Mouse (Mus musculus): ENCODE measurements around the gene Dazap1. TPM values are rescaled to one million over a fixed set of nuclear protein-coding genes. Genes with fewer than 3 reads are reported as not detected.
A peak's percentile ranks its signal among the peaks of the same experiment; 100 is the strongest.

Gene Dazap1
- polyA plus RNA-seq, 1 experiment = 49.1 TPM

DNA sequence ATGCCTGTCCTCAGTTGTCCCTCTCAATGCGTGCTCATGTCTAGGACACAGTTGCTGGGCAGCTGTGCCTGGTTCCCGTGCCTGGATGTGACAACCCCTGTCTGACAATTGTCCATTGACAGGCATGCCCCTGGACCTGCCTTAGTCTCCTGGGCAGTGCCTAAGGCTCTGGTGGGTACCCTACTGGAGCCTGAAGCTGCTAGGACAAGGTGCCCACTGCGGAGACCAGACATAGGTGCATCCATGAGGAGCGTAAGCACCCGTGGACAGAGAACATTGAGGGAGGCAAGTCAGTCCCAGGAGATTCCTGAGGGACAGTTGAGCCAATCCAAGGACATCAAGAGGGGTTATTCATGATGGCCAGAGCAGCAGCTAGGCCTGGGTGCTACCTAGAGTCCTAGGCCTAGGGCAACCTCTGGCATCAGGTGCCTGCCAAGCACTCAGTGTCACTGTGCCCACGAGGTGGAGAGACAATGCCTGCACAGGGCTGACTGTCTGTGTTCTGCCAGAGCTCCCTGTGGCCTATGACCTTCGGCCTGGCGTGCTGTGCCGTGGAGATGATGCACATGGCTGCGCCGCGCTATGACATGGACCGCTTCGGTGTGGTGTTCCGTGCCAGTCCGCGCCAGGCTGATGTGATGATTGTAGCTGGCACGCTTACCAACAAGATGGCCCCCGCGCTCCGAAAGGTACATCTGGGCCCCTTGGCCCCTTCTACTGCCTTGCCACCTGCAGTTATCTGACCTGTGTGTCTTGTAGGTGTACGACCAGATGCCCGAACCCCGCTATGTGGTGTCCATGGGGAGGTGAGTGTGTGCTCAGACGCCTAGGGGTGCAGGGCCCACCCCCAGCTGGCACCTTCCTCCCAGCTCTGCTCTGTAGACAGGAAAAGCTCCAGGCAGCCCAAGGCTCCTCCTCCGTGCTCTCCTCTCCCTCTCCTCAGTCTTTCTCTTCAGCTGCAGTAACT is 6.7 kb upstream of the Dazap1 start:
- 92% methylated on average over 26 of the region's 26 CpGs for WGBS
- Histone ChIP-seq H3K27me3 (replicated peaks; ENCODE audit: control insufficient read depth, insufficient read depth, low read length) (no peaks in the 10 kb centered on the region), H3K4me1 (ENCODE audit: control insufficient read depth, insufficient read depth, low read length) (peaks cover 17% of the 10 kb centered on the region; the same call in 1 of the 2 replicates), H3K27ac (ENCODE audit: insufficient read depth, low read depth, low read length) (no peak overlapping the region), H3K4me3 (ENCODE audit: insufficient read depth, low read depth, low read length) (no peak overlapping the region), H3K36me3 (ENCODE audit: control insufficient read depth, insufficient read depth, low read length) (no peaks in the 10 kb centered on the region; the same call in 1 of the 2 replicates)
- DNase-seq = no peak
- TF ChIP-seq CTCF (conservative IDR thresholded peaks at IDR 0.05; ENCODE audit: insufficient read depth, insufficient read length, low read depth, low read length) = no peak
- no peak for TF ChIP-seq POLR2A (IDR thresholded peaks at IDR 0.05; ENCODE audit: low read depth, low read length)

DNA sequence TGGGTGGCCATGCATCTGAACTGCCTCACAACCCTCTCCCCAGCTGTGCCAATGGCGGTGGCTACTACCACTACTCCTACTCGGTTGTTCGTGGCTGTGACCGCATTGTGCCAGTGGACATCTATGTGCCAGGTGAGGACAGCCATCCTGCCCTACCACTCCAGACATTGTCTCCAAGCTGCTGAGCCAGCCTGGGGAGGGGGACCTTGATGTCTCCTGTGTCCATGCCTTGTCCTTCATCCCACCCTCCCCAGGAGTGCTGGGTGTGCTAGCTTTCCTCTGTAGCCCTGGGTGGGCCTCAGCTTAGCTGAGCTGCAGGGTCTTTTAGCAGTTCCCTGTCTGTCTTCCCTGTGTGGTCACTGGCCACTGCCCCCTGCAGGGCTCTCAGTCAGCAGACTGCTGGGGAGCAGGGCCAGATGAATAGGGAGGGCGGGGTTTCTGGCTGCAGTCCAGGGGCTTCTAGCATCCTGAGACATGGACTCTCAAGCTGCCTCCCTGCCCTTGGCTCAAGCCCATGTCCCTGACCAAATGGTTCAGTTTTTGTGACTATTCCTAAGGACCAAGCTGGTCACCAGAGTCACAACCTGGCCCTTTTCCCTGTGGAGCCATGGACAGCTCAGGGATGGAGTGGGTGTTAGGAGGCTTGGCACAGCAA is 5.3 kb upstream of the Dazap1 start:
- TF ChIP-seq POLR2A (IDR thresholded peaks at IDR 0.05; ENCODE audit: low read depth, low read length) (no peak), CTCF (conservative IDR thresholded peaks at IDR 0.05; ENCODE audit: insufficient read depth, insufficient read length, low read depth, low read length) (0 out of 2 replicates have a peak, but pooled peaks have one; percentile 2)
- Histone ChIP-seq H3K36me3 (ENCODE audit: control insufficient read depth, insufficient read depth, low read length) (no peaks in the 10 kb centered on the region; the same call in 1 of the 2 replicates), H3K27ac (ENCODE audit: insufficient read depth, low read depth, low read length) (no peak overlapping the region), H3K27me3 (replicated peaks; ENCODE audit: control insufficient read depth, insufficient read depth, low read length) (no peaks in the 10 kb centered on the region), H3K4me3 (ENCODE audit: insufficient read depth, low read depth, low read length) (no peak overlapping the region), H3K4me1 (ENCODE audit: control insufficient read depth, insufficient read depth, low read length) (peaks cover 13% of the 10 kb centered on the region; the same call in 1 of the 2 replicates)
- WGBS = 86% methylated on average over 5 of the region's 5 CpGs
- peak; percentile 64 for DNase-seq

GRCm38 (mm10) chr10:80257936-80258335 is 3.4 kb upstream of the Dazap1 start:
- TF ChIP-seq CTCF (conservative IDR thresholded peaks at IDR 0.05; ENCODE audit: insufficient read depth, insufficient read length, low read depth, low read length) = no peak
- TF ChIP-seq POLR2A (IDR thresholded peaks at IDR 0.05; ENCODE audit: low read depth, low read length) = no peak
- Histone ChIP-seq H3K27me3 (replicated peaks; ENCODE audit: control insufficient read depth, insufficient read depth, low read length) (no peaks in the 10 kb centered on the region), H3K4me3 (ENCODE audit: insufficient read depth, low read depth, low read length) (no peak overlapping the region), H3K36me3 (ENCODE audit: control insufficient read depth, insufficient read depth, low read length) (no peaks in the 10 kb centered on the region; the same call in 1 of the 2 replicates), H3K27ac (ENCODE audit: insufficient read depth, low read depth, low read length) (no peak overlapping the region), H3K4me1 (ENCODE audit: control insufficient read depth, insufficient read depth, low read length) (peaks cover 11% of the 10 kb centered on the region; the same call in 1 of the 2 replicates)
- WGBS = 66% methylated on average over 2 of the region's 2 CpGs
- DNase-seq = no peak

- TF ChIP-seq POLR2A (IDR thresholded peaks at IDR 0.05; ENCODE audit: low read depth, low read length) = no peak
- no peak for TF ChIP-seq CTCF (conservative IDR thresholded peaks at IDR 0.05; ENCODE audit: insufficient read depth, insufficient read length, low read depth, low read length)
- no peak overlapping the region for H3K27ac ChIP-seq (ENCODE audit: insufficient read depth, low read depth, low read length)
- peaks cover 11% of the 10 kb centered on the region; the same call in 1 of the 2 replicates for H3K4me1 ChIP-seq (ENCODE audit: control insufficient read depth, insufficient read depth, low read length)
- H3K36me3 ChIP-seq (ENCODE audit: control insufficient read depth, insufficient read depth, low read length) = no peaks in the 10 kb centered on the region; the same call in 1 of the 2 replicates
- no peak for DNase-seq
- 90% methylated on average over 14 of the region's 14 CpGs for WGBS
- H3K27me3 ChIP-seq (replicated peaks; ENCODE audit: control insufficient read depth, insufficient read depth, low read length) = no peaks in the 10 kb centered on the region
- no peak overlapping the region for H3K4me3 ChIP-seq (ENCODE audit: insufficient read depth, low read depth, low read length)
These were observed 2.4 kb upstream of the Dazap1 start for GRCm38 (mm10) chr10:80258752-80259462.

DNA sequence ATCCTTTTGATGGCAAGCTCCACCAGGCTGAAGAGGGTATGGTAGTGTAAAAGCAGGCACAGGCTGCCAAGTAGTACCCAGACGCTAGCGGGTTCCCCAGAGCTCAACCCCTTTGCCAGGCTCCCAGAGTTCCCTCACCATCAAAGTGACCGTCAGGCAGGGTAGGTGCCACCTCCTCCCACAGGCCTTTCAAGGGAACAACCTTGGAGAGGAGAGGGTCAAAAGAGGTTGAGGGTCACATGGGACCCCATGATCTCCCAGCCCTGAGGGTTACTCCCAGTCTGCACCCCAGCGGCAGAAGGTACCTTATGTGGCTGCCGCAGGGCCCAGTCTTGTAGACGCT is 1.9 kb upstream of the Dazap1 start:
- no peak for DNase-seq
- Histone ChIP-seq H3K27ac (ENCODE audit: insufficient read depth, low read depth, low read length) (no peak overlapping the region), H3K27me3 (replicated peaks; ENCODE audit: control insufficient read depth, insufficient read depth, low read length) (no peaks in the 10 kb centered on the region), H3K4me1 (ENCODE audit: control insufficient read depth, insufficient read depth, low read length) (peaks cover 11% of the 10 kb centered on the region; the same call in 1 of the 2 replicates), H3K36me3 (ENCODE audit: control insufficient read depth, insufficient read depth, low read length) (no peaks in the 10 kb centered on the region), H3K4me3 (ENCODE audit: insufficient read depth, low read depth, low read length) (no peak overlapping the region)
- TF ChIP-seq POLR2A (IDR thresholded peaks at IDR 0.05; ENCODE audit: low read depth, low read length) (no peak), CTCF (conservative IDR thresholded peaks at IDR 0.05; ENCODE audit: insufficient read depth, insufficient read length, low read depth, low read length) (no peak)
- WGBS = 63% methylated on average over 6 of the region's 6 CpGs

DNA sequence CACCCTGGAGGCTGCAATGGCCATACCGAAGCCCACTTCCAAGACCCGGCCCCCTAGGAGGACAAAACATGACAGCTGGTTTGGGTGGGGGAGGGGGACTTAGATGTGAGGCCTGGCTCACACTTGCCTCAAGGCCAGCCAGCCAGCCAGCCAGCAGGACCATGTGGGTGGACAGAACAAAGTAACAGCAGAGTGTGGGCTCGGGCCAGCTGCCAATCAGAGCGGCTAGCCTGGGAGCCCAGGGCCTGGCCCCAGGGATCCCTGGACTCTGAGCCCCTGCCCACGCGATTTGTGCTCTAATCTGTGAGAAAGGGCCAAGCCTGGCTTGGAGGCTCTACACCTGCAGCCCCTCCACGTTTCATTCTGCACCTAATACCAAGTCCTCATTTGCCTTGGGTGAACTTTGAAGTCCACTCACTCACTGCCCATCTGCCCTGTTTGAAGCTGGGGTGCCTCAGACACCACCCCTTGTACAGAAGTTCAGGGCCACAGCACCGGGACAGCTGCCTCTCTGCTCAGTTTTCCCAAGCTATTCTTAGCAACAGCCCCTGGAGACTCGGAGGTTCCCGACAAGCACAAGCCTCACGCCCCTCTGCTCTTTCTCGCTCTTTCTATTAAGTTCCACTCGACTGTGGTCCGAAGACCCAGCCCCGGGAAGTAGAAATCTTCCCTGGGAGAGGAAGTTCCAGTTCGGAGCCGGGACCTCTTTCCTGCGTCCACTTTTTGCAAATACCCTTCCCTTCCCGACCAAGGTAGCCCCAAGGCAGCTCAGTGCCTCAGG is 1.2 kb upstream of the Dazap1 start:
- Histone ChIP-seq H3K36me3 (ENCODE audit: control insufficient read depth, insufficient read depth, low read length) (no peaks in the 10 kb centered on the region), H3K27ac (ENCODE audit: insufficient read depth, low read depth, low read length) (peak overlapping the region; percentile 55), H3K4me3 (ENCODE audit: insufficient read depth, low read depth, low read length) (peak overlapping the region; percentile 56), H3K4me1 (ENCODE audit: control insufficient read depth, insufficient read depth, low read length) (peaks cover 11% of the 10 kb centered on the region; the same call in 1 of the 2 replicates), H3K27me3 (replicated peaks; ENCODE audit: control insufficient read depth, insufficient read depth, low read length) (no peaks in the 10 kb centered on the region)
- no peak for TF ChIP-seq CTCF (conservative IDR thresholded peaks at IDR 0.05; ENCODE audit: insufficient read depth, insufficient read length, low read depth, low read length)
- no peak for TF ChIP-seq POLR2A (IDR thresholded peaks at IDR 0.05; ENCODE audit: low read depth, low read length)
- peak; percentile 88 for DNase-seq
- WGBS = 9% methylated on average over 19 of the region's 19 CpGs

Measured in kidney, adult 2 months (tissue).